Mouse (Mus musculus): ENCODE measurements at regions not wholly inside any gene's neighbourhood (a gene's known extent, or its start where the extent isn't known, plus 50 kb on each side); places are given as distances from the start of the nearest gene placed in this dataset.

GRCm38 (mm10) chr4:153885836-153886235 is 71.2 kb upstream of the A430005L14Rik start:
- TF ChIP-seq POLR2A (IDR thresholded peaks at IDR 0.05; ENCODE audit: low read depth, low read length) (no peak), CTCF (conservative IDR thresholded peaks at IDR 0.05; ENCODE audit: insufficient read depth, insufficient read length, low read depth, low read length) (no peak)
